Mouse (Mus musculus) lung, postnatal 0 days (tissue): ENCODE measurements at regions not wholly inside any gene's neighbourhood (a gene's known extent, or its start where the extent isn't known, plus 50 kb on each side); places are given as distances from the start of the nearest gene placed in this dataset.

Experiments
- ATAC-seq: fragments of 200-750 bp; cut with Nextera tagmentation; 2 replicates; pipeline ENCODE4 v1.8.0; 2017; ENCODE audit warnings: moderate library complexity
- DNase-seq: peaks from one replicate; pipeline ENCODE4 v3.0.0-alpha.2; 2016; ENCODE audit warnings: low spot score
- H3K27ac ChIP-seq: fragments of 300-500 bp; sonication (generic); 2 replicates; pipeline ENCODE4 v1.5.1; 2014; ENCODE audit warnings: antibody characterized with exemption, mild to moderate bottlenecking, low read length, mixed read lengths
- H3K27me3 ChIP-seq: fragments of 300-500 bp; sonication (generic); replicated peaks from 2 replicates; pipeline ENCODE4 v1.6.1; 2014; ENCODE audit warnings: low read length, mixed read lengths; ENCODE audit not compliant: insufficient read depth
- H3K36me3 ChIP-seq: fragments of 300-500 bp; sonication (generic); 2 replicates; pipeline ENCODE4 v1.6.1; 2014; ENCODE audit warnings: low read length, mixed read lengths; ENCODE audit not compliant: insufficient read depth
- H3K4me1 ChIP-seq: fragments of 300-500 bp; sonication (generic); 2 replicates; pipeline ENCODE4 v1.6.1; 2014; ENCODE audit warnings: antibody characterized with exemption, low read depth, low read length, mixed read lengths; ENCODE audit not compliant: insufficient read depth
- H3K4me2 ChIP-seq: fragments of 300-500 bp; sonication (generic); replicated peaks from 2 replicates; pipeline ENCODE4 v1.6.1; 2014; ENCODE audit warnings: low read depth, mild to moderate bottlenecking, low read length, moderate library complexity, mixed read lengths
- H3K4me3 ChIP-seq: fragments of 300-500 bp; sonication (generic); 2 replicates; pipeline ENCODE4 v1.5.1; 2014; ENCODE audit warnings: low read depth, low read length
- H3K9ac ChIP-seq: fragments of 300-500 bp; sonication (generic); replicated peaks from 2 replicates; pipeline ENCODE4 v1.6.1; 2014; ENCODE audit warnings: low read depth, mild to moderate bottlenecking
- H3K9me3 ChIP-seq: fragments of 300-500 bp; sonication (generic); 2 replicates; pipeline ENCODE4 v1.6.1; 2016; ENCODE audit warnings: low read length, mixed read lengths
- CTCF ChIP-seq: IDR thresholded peaks from 2 replicates; pipeline ENCODE4 v1.5.1; 2016; ENCODE audit warnings: antibody characterized with exemption, mild to moderate bottlenecking
- EP300 ChIP-seq: IDR thresholded peaks from 2 replicates; pipeline ENCODE4 v1.6.1; 2016; ENCODE audit warnings: antibody characterized with exemption, mild to moderate bottlenecking, control low read depth
- WGBS: fragments of 180-500 bp; shearing (Covaris S2); extraction: QIAGEN DNeasy Blood & Tissue Kit; methylation state at CpG from one replicate; pipeline ENCODE4 v1.1.7; 2014; 5-methylcytosine and 5-hydroxymethylcytosine counted together

- Histone ChIP-seq H3K4me2 (no peak overlapping the region), H3K36me3 (no peaks in the 10 kb centered on the region), H3K4me3 (no peak overlapping the region), H3K9me3 (no peaks in the 10 kb centered on the region), H3K9ac (no peak overlapping the region), H3K27ac (no peak overlapping the region), H3K27me3 (no peaks in the 10 kb centered on the region), H3K4me1 (no peaks in the 10 kb centered on the region)
- 91% methylated on average over 6 of the region's 6 CpGs for WGBS
- TF ChIP-seq CTCF (no peak), EP300 (no peak)
- no peak for DNase-seq
- no peak for ATAC-seq
These were observed 1031.6 kb upstream of the Adgrl4 start for GRCm38 (mm10) chr3:150406086-150406485.

- no peak overlapping the region for H3K9ac ChIP-seq
- no peak overlapping the region for H3K4me2 ChIP-seq
- no peak for DNase-seq
- no peaks in the 10 kb centered on the region for H3K27me3 ChIP-seq
- WGBS: 80% methylated on average over 2 of the region's 2 CpGs
- no peak for TF ChIP-seq EP300
- no peak for TF ChIP-seq CTCF
- no peak overlapping the region for H3K27ac ChIP-seq
- no peaks in the 10 kb centered on the region for H3K9me3 ChIP-seq
- no peak for ATAC-seq
- H3K36me3 ChIP-seq: no peaks in the 10 kb centered on the region
- H3K4me3 ChIP-seq: no peak overlapping the region
- no peaks in the 10 kb centered on the region for H3K4me1 ChIP-seq
These were observed 1022.4 kb upstream of the Adgrl4 start for GRCm38 (mm10) chr3:150415277-150415676.

- H3K4me1 ChIP-seq: no peaks in the 10 kb centered on the region
- no peaks in the 10 kb centered on the region for H3K27me3 ChIP-seq
- no peak overlapping the region for H3K9ac ChIP-seq
- no peak overlapping the region for H3K4me2 ChIP-seq
- no peak overlapping the region for H3K4me3 ChIP-seq
- no peak for ATAC-seq
- H3K9me3 ChIP-seq: no peaks in the 10 kb centered on the region
- H3K27ac ChIP-seq: no peak overlapping the region
- 66% methylated on average over 3 of the region's 3 CpGs for WGBS
- no peaks in the 10 kb centered on the region for H3K36me3 ChIP-seq
- DNase-seq: no peak
- TF ChIP-seq CTCF: no peak
- no peak for TF ChIP-seq EP300
These were observed 1021.2 kb upstream of the Adgrl4 start for GRCm38 (mm10) chr3:150416447-150416846.

- WGBS: 88% methylated on average over 5 of the region's 5 CpGs
- ATAC-seq: no peak
These were observed 1009.7 kb upstream of the Adgrl4 start for GRCm38 (mm10) chr3:150427965-150428364.

GRCm38 (mm10) chr3:150431291-150431690, 1006.4 kb upstream of the Adgrl4 start:
- no peak overlapping the region for H3K9ac ChIP-seq
- H3K4me1 ChIP-seq: no peaks in the 10 kb centered on the region
- WGBS: 88% methylated on average over 6 of the region's 6 CpGs
- DNase-seq: no peak
- ATAC-seq: no peak
- H3K4me2 ChIP-seq: no peak overlapping the region
- no peak overlapping the region for H3K4me3 ChIP-seq
- H3K27me3 ChIP-seq: no peaks in the 10 kb centered on the region
- no peak for TF ChIP-seq EP300
- TF ChIP-seq CTCF: no peak
- H3K27ac ChIP-seq: no peak overlapping the region
- no peaks in the 10 kb centered on the region for H3K9me3 ChIP-seq
- no peaks in the 10 kb centered on the region for H3K36me3 ChIP-seq

More at GRCm38 (mm10) chr3:150427965-150428364, 1009.7 kb upstream of the Adgrl4 start:
- Histone ChIP-seq H3K36me3 (no peaks in the 10 kb centered on the region), H3K4me3 (no peak overlapping the region), H3K27me3 (no peaks in the 10 kb centered on the region), H3K4me2 (no peak overlapping the region), H3K9ac (no peak overlapping the region), H3K9me3 (no peaks in the 10 kb centered on the region), H3K27ac (no peak overlapping the region), H3K4me1 (no peaks in the 10 kb centered on the region)
- TF ChIP-seq EP300 (no peak), CTCF (no peak)
- no peak for DNase-seq

GRCm38 (mm10) chr3:150435199-150435598, 1002.5 kb upstream of the Adgrl4 start:
- ATAC-seq (no peak), DNase-seq (peak; percentile 39)
- no peaks in the 10 kb centered on the region for H3K36me3 ChIP-seq
- no peak overlapping the region for H3K4me3 ChIP-seq
- 49% methylated on average over 1 of the region's 1 CpGs for WGBS
- no peaks in the 10 kb centered on the region for H3K9me3 ChIP-seq
- H3K4me2 ChIP-seq: no peak overlapping the region
- H3K9ac ChIP-seq: no peak overlapping the region
- TF ChIP-seq EP300: no peak
- peak; percentile 58 for TF ChIP-seq CTCF
- H3K27me3 ChIP-seq: no peaks in the 10 kb centered on the region
- H3K27ac ChIP-seq: no peak overlapping the region
- no peaks in the 10 kb centered on the region for H3K4me1 ChIP-seq
